Mouse (Mus musculus): ENCODE data around the gene Ttc29. TPM values are rescaled to one million over a fixed set of nuclear protein-coding genes. Genes with fewer than 3 reads are reported as not detected.
A peak's percentile ranks its signal among the peaks of the same experiment; 100 is the strongest.

Ttc29 gene
- polyA plus RNA-seq, 1 experiment: 0.44 TPM

DNA sequence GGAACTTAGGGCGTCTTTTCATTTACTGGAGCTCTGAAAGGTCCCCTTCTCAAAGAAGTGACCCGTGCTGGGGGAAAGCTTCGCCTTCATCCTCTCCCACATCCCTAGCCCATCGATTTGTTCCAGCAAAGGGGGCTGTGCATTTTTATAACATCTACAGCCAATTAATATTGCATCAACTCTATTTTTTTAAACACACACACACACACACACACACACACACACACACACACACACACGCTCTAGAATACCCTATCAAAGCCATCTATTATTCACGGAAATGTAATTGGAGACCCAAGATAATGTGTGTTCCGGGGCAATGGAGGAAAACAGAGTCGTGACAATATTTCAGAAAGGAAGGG lies 214.7 kb downstream of the Ttc29 start:
- Histone ChIP-seq H3K4me1 (ENCODE audit: control insufficient read depth, insufficient read depth, low read length) (no peaks in the 10 kb centered on the region), H3K4me3 (ENCODE audit: insufficient read depth, low read length) (no peak overlapping the region), H3K27ac (ENCODE audit: insufficient read depth, low read length) (no peak overlapping the region)
- TF ChIP-seq POLR2A (IDR thresholded peaks at IDR 0.05; ENCODE audit: extremely low read depth, insufficient read depth, low read length) (no peak), CTCF (IDR thresholded peaks at IDR 0.05; ENCODE audit: extremely low read depth, insufficient read depth, low read length) (no peak)

DNA sequence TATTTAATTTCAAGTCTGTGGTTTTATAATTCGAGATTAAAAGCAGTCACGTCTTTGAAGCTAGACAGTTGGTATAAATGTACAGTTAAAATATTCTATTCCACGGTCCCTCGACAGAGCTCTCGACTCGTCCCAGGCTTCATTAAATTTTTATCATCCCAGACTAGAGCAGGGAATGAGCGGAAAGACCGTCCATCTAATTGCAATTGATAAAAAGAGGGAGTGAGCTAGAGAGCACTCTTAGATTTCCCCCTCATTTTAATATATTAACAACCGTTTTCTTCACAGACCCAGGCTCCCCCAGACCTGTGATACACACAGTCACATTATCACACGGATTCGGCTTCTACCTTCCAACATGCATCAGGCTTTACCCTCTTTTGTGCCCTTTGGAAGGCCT lies 215.1 kb downstream of the Ttc29 start:
- no peak for TF ChIP-seq POLR2A (IDR thresholded peaks at IDR 0.05; ENCODE audit: extremely low read depth, insufficient read depth, low read length)
- TF ChIP-seq CTCF (IDR thresholded peaks at IDR 0.05; ENCODE audit: extremely low read depth, insufficient read depth, low read length): no peak
- no peak overlapping the region for H3K4me3 ChIP-seq (ENCODE audit: insufficient read depth, low read length)
- H3K4me1 ChIP-seq (ENCODE audit: control insufficient read depth, insufficient read depth, low read length): no peaks in the 10 kb centered on the region
- H3K27ac ChIP-seq (ENCODE audit: insufficient read depth, low read length): no peak overlapping the region

GRCm38 (mm10) chr8:78431356-78431755 lies 218.3 kb downstream of the Ttc29 start:
- TF ChIP-seq CTCF (IDR thresholded peaks at IDR 0.05; ENCODE audit: extremely low read depth, insufficient read depth, low read length) (no peak), POLR2A (IDR thresholded peaks at IDR 0.05; ENCODE audit: extremely low read depth, insufficient read depth, low read length) (no peak)
- no peak overlapping the region for H3K4me3 ChIP-seq (ENCODE audit: insufficient read depth, low read length)
- no peak overlapping the region for H3K27ac ChIP-seq (ENCODE audit: insufficient read depth, low read length)
- no peaks in the 10 kb centered on the region for H3K4me1 ChIP-seq (ENCODE audit: control insufficient read depth, insufficient read depth, low read length)

DNA sequence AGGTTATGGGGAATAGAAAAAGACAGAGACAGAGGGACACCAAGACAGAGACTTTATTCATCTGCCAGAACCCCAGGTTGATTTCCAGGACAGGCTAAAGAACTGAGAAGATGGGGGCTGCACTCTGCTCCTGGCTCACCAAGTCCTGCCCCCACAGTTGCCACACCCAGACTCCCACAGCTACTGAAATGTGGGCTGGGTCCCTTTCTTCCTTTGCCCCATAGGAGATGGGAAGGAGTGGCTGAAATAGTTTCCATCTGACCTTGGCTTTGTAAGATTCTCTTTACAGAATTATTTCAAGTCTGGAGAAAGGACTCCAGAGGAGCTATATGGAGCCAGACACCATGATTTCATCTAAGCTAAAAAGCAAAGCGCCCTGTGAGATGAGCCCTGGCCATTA lies 219.4 kb downstream of the Ttc29 start:
- Histone ChIP-seq H3K4me1 (ENCODE audit: control insufficient read depth, insufficient read depth, low read length) (no peaks in the 10 kb centered on the region), H3K4me3 (ENCODE audit: insufficient read depth, low read length) (no peak overlapping the region), H3K27ac (ENCODE audit: insufficient read depth, low read length) (no peak overlapping the region)
- TF ChIP-seq POLR2A (IDR thresholded peaks at IDR 0.05; ENCODE audit: extremely low read depth, insufficient read depth, low read length) (no peak), CTCF (IDR thresholded peaks at IDR 0.05; ENCODE audit: extremely low read depth, insufficient read depth, low read length) (no peak)

DNA sequence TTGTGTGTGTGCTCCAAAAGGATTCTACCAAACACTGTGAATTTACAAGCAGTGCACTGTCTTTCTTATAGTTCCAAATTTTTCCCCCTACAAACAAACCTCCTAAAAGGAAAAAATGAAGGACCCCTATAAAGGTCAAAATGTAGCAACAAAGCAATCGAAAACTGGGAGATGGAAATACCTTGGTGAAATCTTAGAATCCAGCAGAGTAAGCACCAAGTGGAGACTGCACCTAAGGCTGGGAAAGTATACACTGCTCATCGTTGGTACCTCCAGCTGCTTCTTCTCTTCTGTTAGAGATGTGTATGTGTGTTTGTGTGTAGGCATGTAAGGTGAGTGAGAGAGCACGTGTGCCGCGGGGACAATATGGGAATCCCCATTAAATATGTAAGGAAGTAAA lies 220.2 kb downstream of the Ttc29 start:
- TF ChIP-seq POLR2A (IDR thresholded peaks at IDR 0.05; ENCODE audit: extremely low read depth, insufficient read depth, low read length) (no peak), CTCF (IDR thresholded peaks at IDR 0.05; ENCODE audit: extremely low read depth, insufficient read depth, low read length) (no peak)
- no peaks in the 10 kb centered on the region for H3K4me1 ChIP-seq (ENCODE audit: control insufficient read depth, insufficient read depth, low read length)
- H3K4me3 ChIP-seq (ENCODE audit: insufficient read depth, low read length): no peak overlapping the region
- H3K27ac ChIP-seq (ENCODE audit: insufficient read depth, low read length): no peak overlapping the region

- no peaks in the 10 kb centered on the region for H3K4me1 ChIP-seq (ENCODE audit: control insufficient read depth, insufficient read depth, low read length)
- TF ChIP-seq CTCF (IDR thresholded peaks at IDR 0.05; ENCODE audit: extremely low read depth, insufficient read depth, low read length) (no peak), POLR2A (IDR thresholded peaks at IDR 0.05; ENCODE audit: extremely low read depth, insufficient read depth, low read length) (no peak)
- no peak overlapping the region for H3K4me3 ChIP-seq (ENCODE audit: insufficient read depth, low read length)
- H3K27ac ChIP-seq (ENCODE audit: insufficient read depth, low read length): no peak overlapping the region
Observed at GRCm38 (mm10) chr8:78434340-78434739, 221.2 kb downstream of the Ttc29 start.

- Histone ChIP-seq H3K4me3 (ENCODE audit: insufficient read depth, low read length) (no peak overlapping the region), H3K27ac (ENCODE audit: insufficient read depth, low read length) (no peak overlapping the region)
- TF ChIP-seq CTCF (IDR thresholded peaks at IDR 0.05; ENCODE audit: extremely low read depth, insufficient read depth, low read length) (no peak), POLR2A (IDR thresholded peaks at IDR 0.05; ENCODE audit: extremely low read depth, insufficient read depth, low read length) (no peak)
Observed at GRCm38 (mm10) chr8:78434823-78435623, 221.9 kb downstream of the Ttc29 start.

DNA sequence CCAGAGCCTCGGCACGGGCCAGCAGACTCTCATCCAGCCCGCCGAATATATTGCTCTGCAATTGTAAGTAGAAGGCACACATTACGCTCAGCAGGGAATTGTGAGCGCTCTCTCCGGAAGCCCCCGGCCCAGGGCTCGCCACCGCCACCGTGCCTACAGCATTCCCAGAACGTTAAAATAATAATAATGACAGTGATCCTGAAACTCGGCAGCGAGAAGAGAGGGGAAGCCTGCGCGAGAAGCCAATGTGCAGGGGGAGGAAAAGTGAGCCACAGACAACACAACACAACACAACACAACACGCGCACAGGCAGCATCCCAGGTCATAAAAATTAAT lies 222.5 kb downstream of the Ttc29 start:
- Histone ChIP-seq H3K27ac (ENCODE audit: insufficient read depth, low read length) (no peak overlapping the region), H3K4me1 (ENCODE audit: control insufficient read depth, insufficient read depth, low read length) (no peaks in the 10 kb centered on the region), H3K4me3 (ENCODE audit: insufficient read depth, low read length) (no peak overlapping the region)
- TF ChIP-seq POLR2A (IDR thresholded peaks at IDR 0.05; ENCODE audit: extremely low read depth, insufficient read depth, low read length): no peak
- no peak for TF ChIP-seq CTCF (IDR thresholded peaks at IDR 0.05; ENCODE audit: extremely low read depth, insufficient read depth, low read length)

More at GRCm38 (mm10) chr8:78434823-78435623, 221.9 kb downstream of the Ttc29 start:
- no peaks in the 10 kb centered on the region for H3K4me1 ChIP-seq (ENCODE audit: control insufficient read depth, insufficient read depth, low read length)

DNA sequence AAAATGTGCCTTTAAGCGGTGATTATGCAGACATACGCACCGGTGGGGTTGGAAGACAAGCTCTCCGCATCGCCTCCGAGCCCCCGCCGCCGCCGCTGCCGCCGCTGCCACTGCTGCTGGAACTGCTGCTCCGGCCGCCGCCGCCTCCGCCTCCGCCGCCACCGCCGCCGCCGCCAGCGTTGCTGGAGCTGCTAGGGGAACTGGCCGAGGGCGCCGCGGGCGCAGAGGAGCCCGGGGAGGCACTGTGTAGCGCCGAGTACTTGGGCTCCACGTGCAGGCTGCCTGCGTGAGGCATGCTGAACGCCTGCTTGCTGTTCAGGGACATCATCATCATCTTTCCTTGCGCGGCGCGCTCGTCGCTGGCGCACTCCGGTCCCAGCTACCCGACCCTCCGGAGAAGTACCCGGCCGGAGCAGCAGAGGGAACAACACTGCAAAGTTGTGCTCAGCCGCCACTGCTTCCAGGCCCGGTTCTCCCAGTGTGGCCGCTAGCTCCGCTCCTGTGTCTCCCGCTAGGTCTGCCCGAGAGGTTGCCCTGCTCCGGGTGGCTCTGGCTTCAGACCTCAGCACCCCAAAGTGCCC lies 223.1 kb downstream of the Ttc29 start, which contains the start of gene Pou4f2:
Gene Pou4f2, minus strand, starts transcription at position 575 of the 581 bp plus-strand sequence.
- no peak within 1 kb of the TSS for H3K27ac ChIP-seq (ENCODE audit: insufficient read depth, low read length)
- TF ChIP-seq CTCF (IDR thresholded peaks at IDR 0.05; ENCODE audit: extremely low read depth, insufficient read depth, low read length) (no peak), POLR2A (IDR thresholded peaks at IDR 0.05; ENCODE audit: extremely low read depth, insufficient read depth, low read length) (no peak)
- H3K4me1 ChIP-seq (ENCODE audit: control insufficient read depth, insufficient read depth, low read length): no peaks in the 10 kb centered on the region
- H3K4me3 ChIP-seq (ENCODE audit: insufficient read depth, low read length): 0 out of 2 replicates have a peak within 1 kb of the TSS, but pooled peaks have one; percentile 28

- H3K4me3 ChIP-seq (ENCODE audit: insufficient read depth, low read length): no peak overlapping the region
- H3K4me1 ChIP-seq (ENCODE audit: control insufficient read depth, insufficient read depth, low read length): no peaks in the 10 kb centered on the region
- TF ChIP-seq CTCF (IDR thresholded peaks at IDR 0.05; ENCODE audit: extremely low read depth, insufficient read depth, low read length) (no peak), POLR2A (IDR thresholded peaks at IDR 0.05; ENCODE audit: extremely low read depth, insufficient read depth, low read length) (no peak)
- H3K27ac ChIP-seq (ENCODE audit: insufficient read depth, low read length): no peak overlapping the region
Observed at GRCm38 (mm10) chr8:78436661-78437060, 223.6 kb downstream of the Ttc29 start.

Measured in cortical plate, adult 2 months (tissue).